Mouse (Mus musculus): Measurements from ENCODE around the gene Aars. TPM values are rescaled to one million over a fixed set of nuclear protein-coding genes. Genes with fewer than 3 reads are reported as not detected.
"Not testable (repeated sequence)": the region's sequence is repeated elsewhere in the genome, so short reads cannot be mapped to it uniquely, and the experiment has no call there.

The Aars gene
- total RNA-seq, 2 experiments from 2014 or later = 90.2 to 103 TPM

GRCm38 (mm10) chr8:111055661-111056060 is 22.7 kb downstream of the Aars start:
- intact Hi-C loops (cut with DNase I) = loop anchor here (1.0 kb wide), 1 partner anchor 35 kb away; no protein-coding TSS in a partner anchor
- no peak for TF ChIP-seq CTCF (IDR thresholded peaks at IDR 0.05)
- H3K4me3 ChIP-seq = no peak overlapping the region
- no peak for DNase-seq (ENCODE audit: extremely low spot score in 1 of 2, low spot score in 2 of 2)
- no peak overlapping the region for H3K27ac ChIP-seq

- peak; percentile 92 for TF ChIP-seq CTCF (IDR thresholded peaks at IDR 0.05)
- intact Hi-C loops (cut with DNase I) = loop anchor here (1.0 kb wide), 1 partner anchor 34 kb away; no protein-coding TSS in a partner anchor
- DNase-seq (ENCODE audit: extremely low spot score in 1 of 2, low spot score in 2 of 2) = peak; percentile 91 to 92
- peak within 1 kb of the TSS; percentile 78 for H3K4me3 ChIP-seq
- H3K27ac ChIP-seq = peak within 1 kb of the TSS; percentile 51
Observed at GRCm38 (mm10) chr8:111056158-111056663, 23.3 kb downstream of the Aars start, which contains the start of gene Exosc6. TSS of gene Exosc6 (plus strand) at chr8:111056339.

- peak overlapping the region; percentile 51 for H3K27ac ChIP-seq
- peak overlapping the region; percentile 78 for H3K4me3 ChIP-seq
- TF ChIP-seq CTCF (IDR thresholded peaks at IDR 0.05) = no peak
- intact Hi-C loops (cut with DNase I) = loop anchor here (1.0 kb wide), 1 partner anchor 34 kb away; no protein-coding TSS in a partner anchor
- peak; percentile 44 to 49 for DNase-seq (ENCODE audit: extremely low spot score in 1 of 2, low spot score in 2 of 2)
Observed at GRCm38 (mm10) chr8:111056691-111057293, 23.8 kb downstream of the Aars start.

- no peak for TF ChIP-seq CTCF (IDR thresholded peaks at IDR 0.05)
- Histone ChIP-seq H3K27ac (no peak overlapping the region), H3K4me3 (no peak overlapping the region)
- no peak for DNase-seq (ENCODE audit: extremely low spot score in 1 of 2, low spot score in 2 of 2)
- intact Hi-C loops (cut with DNase I) = no loop called here
Observed at GRCm38 (mm10) chr8:111058946-111059572, 26.1 kb downstream of the Aars start.

GRCm38 (mm10) chr8:111061688-111062071 is 28.7 kb downstream of the Aars start:
- intact Hi-C loops (cut with DNase I) = no loop called here
- Histone ChIP-seq H3K27ac (peak overlapping the region; percentile 20; the same call in 1 of the 2 replicates), H3K4me3 (peak overlapping the region; percentile 60)
- no peak for TF ChIP-seq CTCF (IDR thresholded peaks at IDR 0.05)
- no peak for DNase-seq (ENCODE audit: extremely low spot score in 1 of 2, low spot score in 2 of 2)

- peak; percentile 91 to 96 for DNase-seq (ENCODE audit: extremely low spot score in 1 of 2, low spot score in 2 of 2)
- intact Hi-C loops (cut with DNase I) = no loop called here
- Histone ChIP-seq H3K4me3 (peak overlapping the region; percentile 60), H3K27ac (peak overlapping the region; percentile 20; the same call in 1 of the 2 replicates)
- TF ChIP-seq CTCF (IDR thresholded peaks at IDR 0.05) = no peak
Observed at GRCm38 (mm10) chr8:111062072-111062757, 29.3 kb downstream of the Aars start.

GRCm38 (mm10) chr8:111062893-111063292 is 29.9 kb downstream of the Aars start:
- no peak for DNase-seq (ENCODE audit: extremely low spot score in 1 of 2, low spot score in 2 of 2)
- intact Hi-C loops (cut with DNase I) = no loop called here
- no peak overlapping the region for H3K4me3 ChIP-seq
- TF ChIP-seq CTCF (IDR thresholded peaks at IDR 0.05) = no peak
- H3K27ac ChIP-seq = no peak overlapping the region

GRCm38 (mm10) chr8:111066308-111066707 is 33.4 kb downstream of the Aars start:
- Histone ChIP-seq H3K4me3 (no peak overlapping the region), H3K27ac (no peak overlapping the region)
- TF ChIP-seq CTCF (IDR thresholded peaks at IDR 0.05) = no peak
- DNase-seq (ENCODE audit: extremely low spot score in 1 of 2, low spot score in 2 of 2) = no peak
- intact Hi-C loops (cut with DNase I) = no loop called here

GRCm38 (mm10) chr8:111067439-111067838 is 34.5 kb downstream of the Aars start:
- Histone ChIP-seq H3K4me3 (no peak overlapping the region), H3K27ac (no peak overlapping the region)
- intact Hi-C loops (cut with DNase I) = no loop called here
- TF ChIP-seq CTCF (IDR thresholded peaks at IDR 0.05) = no peak
- no peak for DNase-seq (ENCODE audit: extremely low spot score in 1 of 2, low spot score in 2 of 2)

- intact Hi-C loops (cut with DNase I); DNase-seq (ENCODE audit: extremely low spot score in 1 of 2, low spot score in 2 of 2); H3K4me3 ChIP-seq; H3K27ac ChIP-seq: not testable (repeated sequence)
Observed at GRCm38 (mm10) chr8:111068660-111069059, 35.7 kb downstream of the Aars start.

- DNase-seq (ENCODE audit: extremely low spot score in 1 of 2, low spot score in 2 of 2) = peak in 1 of 2 experiments; percentile 67
- no peak overlapping the region for H3K27ac ChIP-seq
- no peak overlapping the region for H3K4me3 ChIP-seq
- intact Hi-C loops (cut with DNase I) = no loop called here
- TF ChIP-seq CTCF (IDR thresholded peaks at IDR 0.05) = no peak
Observed at GRCm38 (mm10) chr8:111075926-111076325, 43.0 kb downstream of the Aars start.

GRCm38 (mm10) chr8:111079461-111079860 is 46.5 kb downstream of the Aars start:
- intact Hi-C loops (cut with DNase I) = no loop called here
- no peak overlapping the region for H3K4me3 ChIP-seq
- TF ChIP-seq CTCF (IDR thresholded peaks at IDR 0.05) = no peak
- DNase-seq (ENCODE audit: extremely low spot score in 1 of 2, low spot score in 2 of 2) = no peak
- H3K27ac ChIP-seq = no peak overlapping the region
